Mouse (Mus musculus) CH12.LX (cell line): ENCODE data around the gene Tmc7.

Source experiments
- CHD1 ChIP-seq: IDR thresholded peaks from 2 replicates; pipeline ENCODE4 v1.6.1; 2012; ENCODE audit warnings: low read depth, low read length, improper control_type of control experiment, inconsistent platforms
- CTCF ChIP-seq, 2 experiments: IDR thresholded peaks in 1 of 2; conservative IDR thresholded peaks in 1 of 2; 2 replicates each; pipeline ENCODE4 v1.5.1; 2011 to 2012; ENCODE audit warnings: low read depth in 2 of 2, low read length in 2 of 2, improper control_type of control experiment in 1 of 2, inconsistent platforms in 1 of 2, mild to moderate bottlenecking in 1 of 2, moderate library complexity in 1 of 2
- ELF1 ChIP-seq: IDR thresholded peaks from 2 replicates; pipeline ENCODE4 v1.6.1; 2014; ENCODE audit warnings: low read depth, mild to moderate bottlenecking, inconsistent platforms, low read length, improper control_type of control experiment
- PAX5 ChIP-seq: IDR thresholded peaks from 2 replicates; pipeline ENCODE4 v1.6.1; 2012; ENCODE audit warnings: low read length, inconsistent platforms, mixed read lengths
- POLR2A ChIP-seq: IDR thresholded peaks from 2 replicates; pipeline ENCODE4 v1.6.1; 2011; ENCODE audit warnings: low read depth, mild to moderate bottlenecking, improper control_type of control experiment, low read length

DNA sequence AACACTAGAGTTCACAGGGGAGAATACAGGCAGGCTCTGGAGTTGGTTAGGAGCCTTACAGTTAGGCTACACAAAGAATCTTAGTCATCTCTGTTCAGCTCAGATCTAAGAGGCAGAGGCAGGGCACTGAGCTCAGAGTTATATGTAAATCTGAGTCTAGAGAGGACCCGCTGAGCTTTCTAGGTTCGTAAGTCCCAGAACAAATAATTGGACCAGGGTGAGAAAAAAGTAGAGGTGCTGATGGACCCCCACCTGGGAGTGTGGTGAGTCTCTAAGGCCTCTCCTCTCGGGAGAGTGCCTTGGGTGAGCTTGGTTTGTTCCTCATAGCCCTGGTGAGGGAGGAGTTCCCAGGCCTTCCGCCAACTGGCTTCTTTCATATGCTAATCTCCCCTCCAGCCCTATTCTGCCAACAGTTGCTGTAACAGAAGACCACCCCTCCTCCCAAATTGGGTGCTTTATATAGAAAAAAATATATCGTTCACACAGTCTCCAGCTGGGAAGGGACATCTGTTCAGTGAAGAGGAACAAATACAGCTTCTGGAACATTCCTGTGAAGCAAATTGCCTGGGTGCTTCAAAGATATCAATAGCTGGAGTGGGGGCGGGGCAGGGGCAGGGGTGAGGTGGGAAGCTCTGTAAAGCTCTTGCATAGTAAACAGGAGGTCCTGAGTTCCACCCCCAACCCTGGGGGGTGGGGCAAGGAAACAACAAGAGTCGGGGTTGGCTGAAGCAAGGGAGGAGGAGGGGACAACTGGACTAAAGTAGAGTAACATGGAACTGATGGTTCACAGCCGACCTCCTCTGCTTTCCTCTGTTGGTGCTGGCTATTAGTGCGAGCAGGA is 9.3 kb upstream of the Tmc7 start:
- TF ChIP-seq CTCF (conservative IDR thresholded peaks at IDR 0.05 in 1 of 2, IDR thresholded peaks at IDR 0.05 in 1 of 2; ENCODE audit: low read depth in 2 of 2, low read length in 2 of 2) (no peak), POLR2A (no peak), ELF1 (no peak), PAX5 (no peak), CHD1 (no peak)
